Mouse (Mus musculus) right cerebral cortex, adult 2 months (tissue): ENCODE results near the gene Prkn.

Experiments used
- DNase-seq, 2 experiments: peaks; one replicate each; pipeline ENCODE4 v3.0.0; 2021 to 2022; ENCODE audit warnings: low spot score in 2 of 2

The Prkn gene

GRCm38 (mm10) chr17:11736531-11736930 lies 896.3 kb downstream of the Prkn start:
- no peak for DNase-seq

- DNase-seq = no peak
Observed at GRCm38 (mm10) chr17:11737905-11738304, 897.7 kb downstream of the Prkn start.

- no peak for DNase-seq
Observed at GRCm38 (mm10) chr17:11740716-11741115, 900.5 kb downstream of the Prkn start.

- DNase-seq = no peak
Observed at GRCm38 (mm10) chr17:11741161-11741560, 901.0 kb downstream of the Prkn start.

- DNase-seq = no peak
Observed at GRCm38 (mm10) chr17:11751251-11751650, 911.1 kb downstream of the Prkn start.

- no peak for DNase-seq
Observed at GRCm38 (mm10) chr17:11752686-11753085, 912.5 kb downstream of the Prkn start.

GRCm38 (mm10) chr17:11765117-11765516 lies 924.9 kb downstream of the Prkn start:
- no peak for DNase-seq

- no peak for DNase-seq
Observed at GRCm38 (mm10) chr17:11765581-11765980, 925.4 kb downstream of the Prkn start.

GRCm38 (mm10) chr17:11767301-11767700 lies 927.1 kb downstream of the Prkn start:
- no peak for DNase-seq

GRCm38 (mm10) chr17:11768345-11768744 lies 928.2 kb downstream of the Prkn start:
- no peak for DNase-seq

- no peak for DNase-seq
Observed at GRCm38 (mm10) chr17:11768971-11769370, 928.8 kb downstream of the Prkn start.

- no peak for DNase-seq
Observed at GRCm38 (mm10) chr17:11769513-11769912, 929.3 kb downstream of the Prkn start.

GRCm38 (mm10) chr17:11779547-11779946 lies 939.4 kb downstream of the Prkn start:
- DNase-seq = peak; percentile 21 to 31

GRCm38 (mm10) chr17:11780005-11780404 lies 939.8 kb downstream of the Prkn start:
- DNase-seq = no peak

- DNase-seq = no peak
Observed at GRCm38 (mm10) chr17:11780805-11781481, 940.8 kb downstream of the Prkn start.

GRCm38 (mm10) chr17:11788270-11788936 lies 948.2 kb downstream of the Prkn start:
- no peak for DNase-seq

- no peak for DNase-seq
Observed at GRCm38 (mm10) chr17:11795979-11796378, 955.8 kb downstream of the Prkn start.

GRCm38 (mm10) chr17:11801226-11801625 lies 961.0 kb downstream of the Prkn start:
- no peak for DNase-seq

- no peak for DNase-seq
Observed at GRCm38 (mm10) chr17:11807280-11807679, 967.1 kb downstream of the Prkn start.

GRCm38 (mm10) chr17:11817886-11818285 lies 977.7 kb downstream of the Prkn start:
- DNase-seq = no peak

- no peak for DNase-seq
Observed at GRCm38 (mm10) chr17:11819506-11819905, 979.3 kb downstream of the Prkn start.

GRCm38 (mm10) chr17:11820757-11821156 lies 980.6 kb downstream of the Prkn start:
- no peak for DNase-seq

GRCm38 (mm10) chr17:11829501-11829900 lies 989.3 kb downstream of the Prkn start:
- no peak for DNase-seq
